Mouse (Mus musculus) left cerebral cortex, postnatal 25 days (tissue): ENCODE data around the gene Ttc39a. TPM values are rescaled to one million over a fixed set of nuclear protein-coding genes. Genes with fewer than 3 reads are reported as not detected.
"Not testable (repeated sequence)": the region's sequence is repeated elsewhere in the genome, so short reads cannot be mapped to it uniquely, and the experiment has no call there.

Experiments used
- DNase-seq, 2 experiments: peaks; one replicate each; pipeline ENCODE4 v3.0.0; 2022; ENCODE audit warnings: low spot score in 2 of 2, mixed read lengths in 1 of 2
- intact Hi-C: fragments of 180-260 bp; cut with DNase I; formaldehyde crosslinking; loops from one replicate; pipeline ENCODE4 v1.15.1; 2025
- total RNA-seq, 2 experiments: library from RNA; stranded (reverse); gene quantifications; 2 replicates each; pipeline ENCODE4 v1.2.3; 2021

The Ttc39a gene
- 1 to 10 TPM; 2.0 to 3.9 TPM for total RNA-seq

DNA sequence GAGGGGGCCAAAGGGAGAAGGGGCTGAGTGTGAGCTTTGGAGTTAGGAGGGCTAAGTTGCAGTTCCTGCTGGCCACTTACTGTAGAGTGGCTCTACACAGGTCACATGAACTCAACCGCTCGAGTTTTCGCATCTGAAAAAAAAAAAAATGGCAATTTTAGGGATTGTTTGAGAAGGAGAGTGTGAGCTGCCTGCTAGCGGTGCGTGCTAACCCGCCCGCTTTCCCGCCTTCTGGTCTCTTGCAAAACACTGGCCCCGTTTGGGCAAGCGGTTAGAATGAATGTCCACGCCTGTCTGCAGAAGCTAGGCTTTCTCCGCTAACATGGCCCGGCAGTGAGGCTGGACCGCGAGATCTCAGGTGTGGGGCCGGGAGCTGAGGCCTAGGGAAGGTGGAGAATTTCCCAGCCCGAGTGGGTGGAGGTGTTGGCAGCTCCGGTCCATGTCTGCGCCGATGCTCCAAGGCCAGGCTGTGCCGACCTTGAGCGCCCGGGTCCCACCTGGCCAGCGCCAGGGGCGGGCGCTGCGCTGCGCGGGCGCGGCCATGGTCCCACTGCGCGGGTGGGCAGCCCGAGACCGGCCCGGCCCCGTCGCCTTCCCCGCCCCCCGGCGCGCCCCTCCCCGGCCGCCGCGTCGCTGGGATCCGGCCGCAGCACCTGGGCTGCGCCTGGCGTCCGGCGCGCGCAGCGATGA, at the start of gene Ttc39a:
TSS of gene Ttc39a (plus strand) at position 138 of the 690 bp plus-strand sequence.
- intact Hi-C loops, result no loop called here
- peak in 1 of 2 experiments; percentile 36 for DNase-seq

DNA sequence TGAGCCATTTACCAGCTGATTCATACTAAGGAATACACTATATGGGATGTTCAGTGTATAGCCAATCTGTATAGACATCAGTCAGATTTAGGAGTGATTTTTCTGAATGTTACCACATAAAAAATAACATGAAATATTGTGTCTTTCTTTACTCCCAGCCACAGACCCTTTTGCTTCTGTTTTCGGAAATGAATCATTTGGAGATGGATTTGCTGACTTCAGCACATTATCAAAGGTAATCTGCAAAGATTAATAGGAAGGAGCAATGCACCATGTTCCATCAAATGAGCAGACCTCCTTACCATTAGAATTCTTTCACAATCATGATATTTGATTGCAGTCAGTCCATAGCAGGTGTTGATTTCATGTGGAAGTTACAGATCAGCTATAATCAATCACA, 28.3 kb upstream of the Ttc39a start:
- intact Hi-C loops, result no loop called here
- DNase-seq, result no peak

DNA sequence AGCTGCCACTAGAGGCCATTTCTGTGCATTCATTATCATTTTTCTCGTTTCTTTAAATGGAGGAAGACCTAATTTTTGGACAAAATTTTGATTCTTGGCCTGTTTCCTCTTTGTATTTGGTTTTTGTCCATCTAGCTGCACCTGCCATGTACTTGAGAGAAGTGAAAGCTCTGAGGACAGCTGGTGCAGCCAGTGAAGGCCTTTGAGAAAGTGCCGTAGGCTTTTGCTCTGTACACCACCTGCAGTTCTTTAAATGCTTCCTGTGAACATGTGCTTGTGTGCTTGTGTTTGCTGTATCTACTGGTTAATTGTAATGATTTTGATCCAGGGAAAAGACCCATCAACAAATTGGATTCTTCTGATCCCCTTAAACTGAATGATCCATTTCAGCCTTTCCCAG, 24.0 kb upstream of the Ttc39a start:
- intact Hi-C loops, result no loop called here
- no peak for DNase-seq

DNA sequence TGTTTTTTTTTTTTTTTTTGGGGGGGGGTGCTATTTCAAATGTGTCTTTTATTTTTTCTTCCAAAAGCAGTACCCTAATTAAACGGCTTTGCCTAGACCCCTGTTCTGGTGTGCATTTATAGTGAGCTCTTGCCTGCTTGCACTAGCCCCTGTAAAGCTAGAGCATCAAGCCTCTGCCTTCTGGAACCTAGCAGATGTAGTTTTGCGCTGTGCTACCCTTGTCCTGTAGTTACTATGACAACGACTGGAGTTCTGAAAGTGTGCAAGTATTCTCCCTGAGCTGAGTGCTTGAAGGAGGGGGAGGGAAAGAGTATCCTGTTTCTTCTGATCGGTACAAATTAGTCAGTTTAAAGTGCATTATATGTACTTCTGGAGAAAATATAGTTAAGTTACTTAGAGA, 20.8 kb upstream of the Ttc39a start:
- DNase-seq, result peak in 1 of 2 experiments; percentile 35
- intact Hi-C loops, result no loop called here

DNA sequence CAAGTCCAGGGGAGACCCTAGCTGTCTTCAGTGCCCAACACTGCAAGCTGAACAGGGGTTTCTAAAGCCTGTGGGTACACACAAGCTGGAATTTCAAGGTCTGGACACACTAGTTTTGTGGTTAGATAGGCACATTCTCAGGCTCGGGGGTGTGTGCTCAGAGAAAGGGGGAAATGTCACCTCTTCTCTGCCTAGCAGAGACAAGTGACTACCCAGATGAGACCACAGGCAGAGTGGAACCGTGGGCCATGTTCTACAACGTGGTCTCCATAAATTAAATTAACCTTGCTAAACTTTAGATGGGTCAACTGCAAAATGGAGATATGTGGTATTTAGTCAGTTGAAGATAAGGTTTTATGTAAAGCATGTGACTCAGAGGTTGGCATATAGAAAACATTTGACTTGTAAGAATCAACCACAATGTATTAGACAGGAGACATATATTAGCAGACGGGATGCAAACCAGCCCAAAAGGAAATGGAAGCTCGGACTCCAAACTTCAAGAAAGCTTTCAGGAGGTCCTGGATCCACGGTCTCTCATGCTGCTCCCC, 13.1 kb upstream of the Ttc39a start:
- intact Hi-C loops, result no loop called here
- no peak for DNase-seq

DNA sequence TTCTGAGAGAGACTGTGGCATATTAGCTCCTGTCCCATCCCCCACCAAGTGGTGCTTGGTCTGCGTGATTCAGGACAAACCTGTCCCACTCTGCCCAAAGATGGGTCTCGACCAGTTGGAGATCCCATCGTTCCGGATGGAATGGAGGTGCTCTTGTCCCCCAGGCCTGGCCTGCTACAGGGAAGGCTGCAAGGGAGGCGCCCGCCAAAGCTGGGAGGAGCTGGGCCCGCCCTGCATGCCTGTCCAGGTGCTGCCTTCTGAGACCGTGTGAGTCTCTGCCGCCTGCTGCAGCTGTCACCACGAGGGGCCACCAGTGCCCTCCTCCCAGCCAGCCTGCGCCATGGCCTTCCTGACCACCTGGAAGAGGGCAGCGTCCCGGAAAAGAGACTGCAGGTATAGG, 12.5 kb upstream of the Ttc39a start:
- intact Hi-C loops, result no loop called here
- no peak for DNase-seq

DNA sequence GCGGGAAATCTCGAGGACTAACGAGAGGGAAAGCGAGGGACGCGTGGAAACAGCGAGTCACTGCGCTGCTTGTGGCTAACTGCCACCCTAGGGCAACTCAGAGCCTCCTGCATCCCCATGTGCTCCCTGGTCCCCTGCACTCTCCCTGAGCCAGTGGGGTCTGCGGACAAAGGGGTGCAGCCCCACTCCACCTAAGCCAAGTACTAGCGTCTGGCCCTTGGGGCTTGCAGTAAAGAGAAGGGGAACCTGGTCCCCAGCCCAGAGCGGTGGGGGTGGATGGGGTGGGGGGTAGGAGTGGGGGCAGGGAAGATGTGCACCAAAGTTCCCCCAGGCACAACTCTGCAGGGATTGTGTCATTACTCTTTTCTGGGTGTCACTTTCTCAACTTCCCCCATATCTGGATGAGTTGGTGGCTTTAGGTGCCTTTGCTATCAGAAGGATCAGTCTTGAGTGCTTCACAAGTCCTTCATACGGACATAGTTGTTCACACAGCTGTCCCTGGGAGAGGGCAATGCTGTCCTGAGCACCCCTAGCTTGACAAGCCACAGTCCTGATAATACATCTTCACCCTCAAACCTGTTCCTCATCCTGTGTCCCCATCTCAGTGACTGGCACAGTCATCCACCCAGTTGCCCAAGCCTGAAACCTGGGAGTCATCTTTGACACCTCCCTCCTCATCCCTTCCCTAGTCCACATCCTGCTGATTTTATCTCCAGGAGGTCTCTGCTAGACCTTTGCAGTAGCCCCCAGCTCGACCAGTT, 11.9 kb upstream of the Ttc39a start:
- DNase-seq, result no peak

DNA sequence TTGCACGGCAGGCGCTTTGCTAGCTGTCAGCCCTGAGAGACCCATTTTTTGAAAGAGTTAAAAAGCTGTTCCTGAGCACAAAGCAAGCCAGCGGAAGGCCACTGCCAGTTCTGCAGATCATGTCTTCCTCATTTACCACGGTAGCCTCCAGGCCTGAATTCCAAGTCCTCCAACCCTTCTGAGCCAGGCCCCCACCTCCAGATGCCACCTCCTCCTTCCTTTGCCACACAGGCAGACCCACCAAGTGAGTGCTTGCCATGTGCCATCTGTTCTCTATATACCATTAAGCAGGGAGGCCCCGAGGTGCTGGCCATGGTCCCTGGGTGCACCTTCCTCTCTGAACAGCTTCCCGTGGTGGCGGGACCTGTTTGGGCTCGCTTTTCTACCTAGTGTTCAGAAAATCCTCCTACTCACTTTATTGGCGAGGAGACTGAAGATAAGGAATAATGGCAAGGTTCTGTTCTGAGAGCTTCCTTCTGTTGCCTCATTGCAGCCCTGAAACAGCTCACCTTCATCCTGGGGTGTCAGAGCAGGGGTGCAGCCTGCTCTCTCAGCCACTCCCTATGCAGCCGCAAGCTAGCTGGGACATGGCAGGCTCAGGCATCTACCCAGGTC, 6.0 kb upstream of the Ttc39a start:
- no peak for DNase-seq
- intact Hi-C loops, result no loop called here

More for the DNA sequence above, 11.9 kb upstream of the Ttc39a start:
- intact Hi-C loops, result no loop called here

DNA sequence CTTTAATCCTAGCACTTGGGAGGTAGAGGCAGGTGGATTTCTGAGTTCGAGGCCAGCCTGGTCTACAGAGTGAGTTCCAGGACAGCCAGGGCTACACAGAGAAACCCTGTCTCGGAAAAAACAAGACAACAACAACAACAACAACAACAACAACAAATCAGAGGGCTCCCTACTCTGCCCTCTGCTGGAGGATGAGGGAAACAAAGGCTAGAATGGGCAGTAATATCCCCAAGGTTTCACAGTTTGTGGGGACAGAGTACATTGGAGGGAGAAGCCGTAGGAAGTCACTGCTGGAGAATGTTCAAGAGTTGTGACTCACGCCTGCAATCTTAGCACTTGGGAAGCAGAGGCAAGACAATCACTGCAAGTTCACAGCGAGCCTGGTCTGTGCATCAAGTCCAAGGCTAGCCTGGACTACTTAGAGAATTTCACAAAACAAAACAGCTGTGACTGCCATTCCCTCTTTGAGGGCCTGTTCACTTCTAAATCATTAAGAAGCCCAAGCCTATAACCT, 5.2 kb upstream of the Ttc39a start:
- intact Hi-C loops, result no loop called here
- DNase-seq, result peak in 1 of 2 experiments; percentile 24

DNA sequence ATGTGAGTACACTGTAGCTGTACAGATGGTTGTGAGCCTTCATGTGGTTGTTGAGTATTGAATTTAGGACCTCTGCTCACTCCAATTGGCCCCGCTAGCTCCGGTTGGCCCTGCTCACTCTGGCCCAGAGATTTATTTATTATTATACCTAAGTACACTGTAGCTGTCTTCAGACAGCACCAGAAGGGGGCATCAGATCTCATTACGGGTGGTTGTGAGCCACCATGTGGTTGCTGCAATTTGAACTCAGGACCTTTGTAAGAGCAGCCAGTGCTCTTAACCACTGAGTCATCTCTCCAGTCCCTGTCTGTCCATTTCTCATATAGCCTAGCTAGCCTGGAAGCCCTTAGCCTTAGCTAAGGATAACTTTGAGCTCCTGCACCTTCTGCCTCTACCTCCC, 1.5 kb upstream of the Ttc39a start:
- intact Hi-C loops, DNase-seq: not testable (repeated sequence)

DNA sequence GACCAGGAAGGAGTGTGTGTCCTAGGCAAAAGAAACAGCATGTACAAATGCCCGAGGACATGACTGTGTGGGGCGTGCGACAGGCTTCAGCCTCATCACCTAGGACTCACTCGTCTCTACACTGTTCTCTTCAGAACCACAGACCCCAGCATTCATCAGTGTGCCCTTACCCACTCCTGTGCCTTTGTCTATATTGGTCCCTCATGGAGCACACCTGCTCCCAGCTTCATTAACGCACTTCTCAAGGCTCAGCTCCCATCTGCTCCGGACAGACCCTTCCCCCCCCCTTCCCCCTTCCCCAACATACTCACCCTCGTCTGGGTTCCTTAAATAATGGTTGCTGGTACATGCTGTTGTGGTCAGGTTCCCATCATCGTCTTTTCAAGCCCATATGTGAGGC, 1.0 kb upstream of the Ttc39a start:
- intact Hi-C loops, result no loop called here
- DNase-seq, result no peak

DNA sequence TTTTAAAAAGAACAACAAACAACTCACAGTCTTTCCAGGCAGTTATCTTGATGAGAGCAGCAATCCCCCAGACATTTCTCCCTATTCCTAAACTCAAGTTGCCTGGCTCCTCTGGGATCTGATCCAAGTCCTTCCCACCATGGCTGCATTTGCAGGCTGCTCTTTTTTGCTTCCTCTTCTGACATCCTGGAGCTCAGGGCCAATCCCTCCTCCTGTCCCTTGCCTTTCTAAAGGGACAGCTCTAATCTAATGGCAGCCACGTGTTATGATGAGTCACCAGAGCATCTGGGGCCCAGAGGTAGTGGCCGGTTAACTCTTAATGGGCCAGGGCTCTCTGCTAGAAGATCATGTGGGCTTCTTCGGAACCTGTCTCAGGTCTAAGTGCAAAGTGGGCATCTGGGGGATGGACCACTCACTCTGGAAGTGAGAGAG, 353 bp upstream of the Ttc39a start:
- intact Hi-C loops, result no loop called here
- peak; percentile 37 to 70 for DNase-seq

DNA sequence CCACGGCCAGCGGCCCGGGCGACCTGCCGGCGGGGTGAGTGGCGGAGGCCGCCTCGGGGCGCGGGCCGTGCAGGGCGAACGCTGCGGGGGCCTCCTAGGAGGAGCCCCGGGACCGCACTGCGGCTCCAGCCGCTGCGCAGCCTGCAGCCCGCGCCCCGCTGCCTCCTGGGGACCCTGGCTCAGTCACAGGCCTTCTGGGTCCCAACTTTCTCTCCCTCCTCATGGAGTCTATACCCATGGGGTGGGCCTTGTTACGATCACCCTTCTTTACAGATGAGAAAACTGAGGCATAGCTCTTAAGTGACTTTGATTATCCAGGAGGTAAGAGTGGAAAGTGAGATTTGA, 725 bp downstream of the Ttc39a start:
- no peak for DNase-seq
- intact Hi-C loops, result no loop called here

DNA sequence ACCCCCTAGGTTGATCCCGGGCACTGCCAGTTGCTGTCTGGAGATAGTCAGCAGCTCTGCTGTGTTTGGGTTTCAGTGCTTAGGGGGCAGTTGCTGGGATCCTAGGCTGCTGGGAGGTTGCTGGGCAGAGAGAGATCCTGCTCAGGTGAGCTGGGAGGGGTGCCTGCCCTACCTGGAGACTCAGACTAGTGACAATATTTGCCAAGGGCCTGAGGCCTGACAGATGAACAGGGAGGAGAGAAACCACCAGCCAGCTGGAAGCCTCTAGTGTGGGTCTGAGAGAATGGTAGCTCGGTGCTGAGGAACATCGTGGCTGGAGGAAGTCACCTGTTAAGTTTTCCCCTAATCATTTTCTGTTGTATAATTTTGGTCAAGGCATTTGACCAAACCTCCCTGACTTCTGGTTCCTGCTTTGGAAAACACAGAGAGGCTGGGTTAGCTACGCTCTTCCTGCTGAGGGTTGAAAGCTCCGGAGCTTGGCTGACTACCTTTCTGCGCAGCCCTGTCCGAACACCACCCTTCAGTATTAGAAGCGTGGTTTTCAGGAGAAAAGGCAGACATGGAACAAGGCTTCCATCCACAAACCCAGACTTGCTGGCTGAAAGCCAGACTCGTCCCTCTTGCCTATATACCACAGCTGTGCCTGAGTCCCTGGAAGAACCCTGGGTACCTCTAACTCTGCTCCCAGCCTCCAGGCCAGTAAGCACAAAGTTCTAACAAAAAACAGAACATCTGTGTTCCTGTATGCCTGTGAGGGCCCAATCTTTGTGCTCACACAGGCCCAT, 1.5 kb downstream of the Ttc39a start:
- intact Hi-C loops, result no loop called here
- DNase-seq, result no peak

DNA sequence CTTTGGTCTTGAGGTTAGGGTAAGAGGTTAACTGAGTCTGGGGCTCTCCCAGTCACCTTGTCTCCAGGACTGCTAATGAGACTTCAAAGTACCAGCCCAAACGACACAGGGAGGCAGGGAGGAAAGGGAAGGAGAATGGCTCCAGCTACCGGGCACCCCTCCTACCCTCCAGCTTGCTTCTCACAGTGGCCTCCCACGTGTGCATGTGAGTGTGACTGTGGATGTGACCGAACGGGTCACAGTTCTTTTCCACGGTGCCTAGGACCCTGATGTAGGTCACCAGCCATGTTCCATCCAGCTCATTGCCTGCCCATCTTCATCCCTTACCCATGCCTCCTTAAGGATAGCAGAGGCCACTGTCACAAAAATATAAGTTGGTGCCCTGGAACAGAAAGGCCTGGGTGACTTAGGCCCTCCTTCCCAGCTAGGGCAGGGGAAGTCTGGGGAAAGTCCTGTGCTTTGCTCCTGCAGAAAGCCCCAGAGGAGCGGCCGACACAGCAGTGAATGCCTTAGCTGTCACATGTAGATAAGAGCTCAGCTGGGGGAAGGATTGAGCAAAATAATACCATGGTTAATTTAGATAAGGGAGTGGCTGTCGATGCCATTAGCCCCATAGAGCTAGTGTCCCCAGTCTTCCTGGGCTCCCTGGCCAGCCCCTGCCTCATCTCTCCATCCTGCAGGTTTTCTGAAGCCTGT, 4.4 kb downstream of the Ttc39a start:
- intact Hi-C loops, result no loop called here
- DNase-seq, result no peak

DNA sequence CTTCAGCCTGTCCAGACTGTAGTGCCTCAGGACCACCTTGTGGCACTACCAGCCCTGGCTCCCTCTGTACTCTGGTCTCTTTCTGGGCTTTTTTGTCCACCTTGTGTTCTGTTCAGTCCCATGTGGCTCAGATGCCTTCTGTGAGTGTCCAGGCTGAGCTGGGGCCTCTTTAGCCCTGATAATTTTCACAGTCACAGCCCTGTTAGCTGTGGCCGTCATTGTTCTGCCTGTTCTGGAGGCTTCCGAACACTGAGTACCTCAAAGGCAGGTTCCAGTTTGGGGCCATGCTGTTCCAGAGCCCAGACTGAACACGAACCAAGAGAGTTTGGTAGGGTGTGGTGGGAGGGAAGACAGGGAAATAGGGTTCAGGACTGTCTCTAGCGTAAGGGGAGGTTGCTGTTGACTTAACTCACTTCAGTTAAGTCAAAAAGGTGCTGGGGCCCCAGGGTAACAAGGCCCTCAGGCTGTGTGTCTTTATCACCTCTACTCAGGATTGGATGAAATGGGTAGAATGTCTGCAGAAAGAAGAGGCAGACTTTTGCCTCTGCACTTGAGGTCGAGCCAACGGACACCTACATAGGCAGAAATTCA, 5.0 kb downstream of the Ttc39a start:
- intact Hi-C loops, result no loop called here
- no peak for DNase-seq

DNA sequence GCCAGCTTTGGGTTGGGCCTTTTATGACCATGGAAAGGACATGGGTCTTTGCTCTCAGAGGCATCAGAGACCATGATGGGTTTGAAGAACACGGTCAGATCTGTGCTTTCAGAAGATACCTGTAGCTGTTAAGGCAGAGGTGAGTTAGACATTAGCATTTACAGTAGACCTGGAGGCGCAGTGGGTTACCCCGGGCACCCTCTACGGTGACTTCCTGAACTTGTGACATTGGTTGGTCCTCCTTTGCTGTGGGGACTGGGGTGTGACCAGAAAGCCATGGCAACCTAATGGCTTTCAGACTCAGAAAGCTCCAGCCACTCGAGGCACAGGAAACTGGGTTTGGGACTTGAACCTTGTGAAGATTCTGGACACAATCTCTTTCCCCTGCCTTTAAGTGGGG, 5.8 kb downstream of the Ttc39a start:
- intact Hi-C loops, result no loop called here

DNA sequence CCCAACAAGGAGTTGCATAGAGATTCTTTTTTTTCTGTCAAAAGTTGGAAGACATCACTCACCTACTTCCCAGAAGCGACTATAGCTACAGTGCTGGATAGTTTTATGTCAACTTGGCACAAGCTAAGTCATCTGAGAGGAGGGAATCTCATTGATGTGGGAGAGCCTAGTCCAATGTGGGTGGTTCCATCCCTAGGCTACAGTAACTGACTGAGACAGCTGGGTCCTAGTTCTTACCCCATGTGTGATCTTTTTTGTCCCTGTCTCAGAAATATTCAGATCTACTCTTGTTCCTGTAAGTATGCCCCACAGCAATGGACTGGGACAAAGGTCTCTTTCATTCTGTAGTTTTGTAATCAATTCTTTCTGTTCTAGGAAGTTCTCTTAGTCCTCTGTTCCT, 11.6 kb downstream of the Ttc39a start:
- no peak for DNase-seq
- intact Hi-C loops, result no loop called here

More for the DNA sequence above, 5.8 kb downstream of the Ttc39a start:
- no peak for DNase-seq

DNA sequence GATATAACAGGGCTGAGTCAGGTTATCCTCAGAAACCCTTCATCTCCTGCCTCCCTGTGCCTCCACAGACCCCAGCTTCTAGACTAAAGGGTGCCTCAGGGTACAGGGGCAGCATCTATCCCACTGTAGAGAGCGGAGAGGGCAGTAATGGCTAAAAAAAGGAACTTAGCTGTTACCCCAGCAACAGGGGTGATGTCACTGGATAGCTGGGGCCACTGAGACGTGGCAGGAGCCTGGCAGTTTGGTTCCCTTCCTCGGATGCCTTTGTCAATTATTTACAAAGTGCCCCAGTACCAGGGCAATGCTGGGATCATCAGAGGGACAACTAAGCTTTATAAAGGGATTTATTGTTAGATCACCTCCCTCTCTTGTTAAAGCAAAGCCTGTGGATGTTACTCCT, 12.6 kb downstream of the Ttc39a start:
- no peak for DNase-seq
- intact Hi-C loops, result no loop called here
